ENCODE assay signal across 22 mouse cellular contexts in the genomic region with DNA sequence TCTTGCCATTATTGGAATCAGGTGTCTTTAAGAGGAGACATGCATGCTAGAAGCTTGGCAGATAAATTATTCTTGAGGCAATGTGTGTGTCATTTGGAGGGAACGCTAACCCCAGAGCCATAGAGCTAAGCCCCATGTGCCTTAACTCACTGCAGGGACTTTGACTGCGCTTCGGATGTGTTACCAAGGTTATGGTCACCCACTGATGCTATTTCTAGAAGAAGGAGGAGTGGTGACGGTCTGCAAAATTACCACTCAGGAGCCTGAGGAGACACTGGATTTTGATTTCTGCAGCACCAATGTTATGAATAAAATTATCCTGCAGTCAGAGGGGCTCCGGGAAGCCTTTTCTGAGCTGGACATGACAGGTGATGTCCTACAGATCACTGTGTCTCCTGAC.
"Had no signal": no experiment of that assay in that cellular context is flagged by ENCODE, and none has a peak within 500 bp of the region (broad histone marks: within the 10 kb centered on the region; RNA-seq: fewer than 3 reads in every experiment).

No protein-coding gene starts in this region.

- H3K27ac ChIP-seq: hindbrain, embryonic 13.5 days; hindbrain, embryonic 15.5 days; hindbrain, postnatal 0 days; layer of hippocampus, adult 2 months; limb, embryonic 10.5 days; limb, embryonic 12.5 days; liver, embryonic 13.5 days; liver, embryonic 15.5 days had no signal

- H3K9ac ChIP-seq: forebrain, postnatal 0 days; heart, embryonic 12.5 days; hindbrain, embryonic 13.5 days; hindbrain, embryonic 15.5 days; limb, embryonic 12.5 days; liver, embryonic 13.5 days; liver, embryonic 15.5 days had no signal

- H3K27me3 ChIP-seq: heart, embryonic 12.5 days; hindbrain, embryonic 13.5 days; hindbrain, embryonic 15.5 days; limb, embryonic 12.5 days; liver, embryonic 13.5 days; liver, embryonic 15.5 days had no signal

- H3K4me3 ChIP-seq: heart, embryonic 12.5 days; hindbrain, embryonic 13.5 days; hindbrain, embryonic 15.5 days; layer of hippocampus, adult 2 months; limb, embryonic 10.5 days; limb, embryonic 12.5 days; liver, embryonic 13.5 days; liver, embryonic 15.5 days had no signal

- H3K4me2 ChIP-seq: heart, embryonic 12.5 days; hindbrain, embryonic 13.5 days; hindbrain, embryonic 15.5 days; limb, embryonic 12.5 days; liver, embryonic 11.5 days; liver, embryonic 13.5 days; liver, embryonic 15.5 days had no signal

- DNase-seq: forebrain, postnatal 0 days; gastrocnemius, postnatal 14 days; gastrocnemius, postnatal 36 days; heart, adult 18-20 months; heart, postnatal 10 days; kidney, adult 18-20 months; kidney, adult 8-10 months; kidney, postnatal 10 days; kidney, postnatal 25 days; kidney, postnatal 4 days; liver; liver, embryonic 13.5 days had no signal

- ATAC-seq: forebrain, postnatal 0 days; hindbrain, postnatal 0 days; intestine, embryonic 16.5 days had no signal

- H3K9me3 ChIP-seq: heart, embryonic 12.5 days; hindbrain, embryonic 13.5 days; hindbrain, embryonic 15.5 days; limb, embryonic 10.5 days; limb, embryonic 12.5 days; liver, embryonic 13.5 days; liver, embryonic 15.5 days had no signal
